Mouse (Mus musculus) bone marrow, adult 2 months (tissue): ENCODE data around the gene Rp9. TPM values are rescaled to one million over a fixed set of nuclear protein-coding genes. Genes with fewer than 3 reads are reported as not detected.
"Not testable (repeated sequence)": the region's sequence is repeated elsewhere in the genome, so short reads cannot be mapped to it uniquely, and the experiment has no call there.

ENCODE experiments used
- H3K27ac ChIP-seq: fragments of 200-500 bp; 2 replicates; pipeline ENCODE4 v1.5.1; 2012; ENCODE audit warnings: low read depth, mild to moderate bottlenecking, control low read depth, inconsistent platforms, low read length; ENCODE audit not compliant: control insufficient read depth, poor library complexity, insufficient read depth
- H3K4me1 ChIP-seq: fragments of 200-500 bp; 2 replicates; pipeline ENCODE4 v1.6.1; 2011; ENCODE audit warnings: low read length; ENCODE audit not compliant: control insufficient read depth, insufficient read depth
- H3K4me3 ChIP-seq: fragments of 200-500 bp; replicated peaks from 2 replicates; pipeline ENCODE3; 2011; ENCODE audit warnings: mild to moderate bottlenecking, low read depth, low read length, control low read depth; ENCODE audit not compliant: control insufficient read depth
- CTCF ChIP-seq: fragments of 200-500 bp; IDR thresholded peaks from 2 replicates; pipeline ENCODE4 v1.5.1; 2011; ENCODE audit warnings: low read length, control low read depth; ENCODE audit not compliant: control insufficient read depth, insufficient read depth
- POLR2A ChIP-seq: fragments of 200-500 bp; IDR thresholded peaks from 2 replicates; pipeline ENCODE4 v1.6.1; 2011; ENCODE audit warnings: low read depth, mild to moderate bottlenecking, control low read depth, low read length, borderline replicate concordance; ENCODE audit not compliant: control insufficient read depth
- WGBS: fragments of 180-500 bp; shearing (Covaris S2); methylation state at CpG from one replicate; pipeline ENCODE4 v1.1.7; 2018; 5-methylcytosine and 5-hydroxymethylcytosine counted together
- polyA plus RNA-seq: library from polyadenylated mRNA; stranded (reverse); fragments of >200 nt; gene quantifications from 2 replicates; pipeline ENCODE4 v1.2.4, GENCODE M21; 2011; ENCODE audit warnings: low replicate concordance; ENCODE audit not compliant: missing spikeins, insufficient read depth, insufficient read length

Gene Rp9
- polyA plus RNA-seq, 1 experiment, result 64.8 TPM

- Histone ChIP-seq H3K4me3 (no peak overlapping the region), H3K27ac (no peak overlapping the region), H3K4me1 (peaks cover 1% of the 10 kb centered on the region; the same call in 1 of the 2 replicates)
- TF ChIP-seq POLR2A (no peak), CTCF (no peak)
- whole genome bisulfite sequencing, result 65% methylated on average over 8 of the region's 8 CpGs
Measured at GRCm38 (mm10) chr9:22468899-22469259, 664 bp downstream of the Rp9 start.

- Histone ChIP-seq H3K4me1 (peaks cover 1% of the 10 kb centered on the region; the same call in 1 of the 2 replicates), H3K4me3 (peak overlapping the region; percentile 100), H3K27ac (peak overlapping the region; percentile 97)
- WGBS, result 3% methylated on average over 43 of the region's 43 CpGs
- no peak for TF ChIP-seq CTCF
- peak; percentile 93 for TF ChIP-seq POLR2A
Measured at GRCm38 (mm10) chr9:22468170-22468898, 1.2 kb downstream of the Rp9 start.

- Histone ChIP-seq H3K4me1 (peaks cover 1% of the 10 kb centered on the region; the same call in 1 of the 2 replicates), H3K4me3 (peak overlapping the region; percentile 100), H3K27ac (peak overlapping the region; percentile 97)
- TF ChIP-seq POLR2A (no peak), CTCF (no peak; the same call in 1 of the 2 replicates)
- WGBS, result under 1% methylated on average over 73 of the region's 73 CpGs
Measured at GRCm38 (mm10) chr9:22467371-22468169, 2.0 kb downstream of the Rp9 start.

- TF ChIP-seq CTCF, result no peak
- no peak for TF ChIP-seq POLR2A
- Histone ChIP-seq H3K4me1 (no peaks in the 10 kb centered on the region; the same call in 1 of the 2 replicates), H3K4me3 (no peak overlapping the region), H3K27ac (no peak overlapping the region)
- 80% methylated on average over 5 of the region's 5 CpGs for WGBS
Measured at GRCm38 (mm10) chr9:22466212-22466611, 3.3 kb downstream of the Rp9 start.

- H3K4me3 ChIP-seq, result no peak overlapping the region
- TF ChIP-seq CTCF (no peak), POLR2A (no peak)
- 84% methylated on average over 3 of the region's 3 CpGs for WGBS
- H3K27ac ChIP-seq, result no peak overlapping the region
- H3K4me1 ChIP-seq, result peaks cover 2% of the 10 kb centered on the region; the same call in 1 of the 2 replicates
Measured at GRCm38 (mm10) chr9:22461946-22462345, 7.6 kb downstream of the Rp9 start.

GRCm38 (mm10) chr9:22457142-22457835 lies 12.3 kb downstream of the Rp9 start:
- no peak for TF ChIP-seq CTCF
- no peak for TF ChIP-seq POLR2A
- H3K4me3 ChIP-seq, result peak overlapping the region; percentile 58
- H3K27ac ChIP-seq, result peak overlapping the region; percentile 39
- H3K4me1 ChIP-seq, result peaks cover 2% of the 10 kb centered on the region; the same call in 1 of the 2 replicates
- WGBS, result 70% methylated on average over 11 of the region's 11 CpGs

- Histone ChIP-seq H3K4me1 (peaks cover 2% of the 10 kb centered on the region; the same call in 1 of the 2 replicates), H3K4me3 (no peak overlapping the region), H3K27ac (no peak overlapping the region)
- TF ChIP-seq POLR2A (no peak), CTCF (no peak)
Measured at GRCm38 (mm10) chr9:22455041-22455440, 14.5 kb downstream of the Rp9 start.

- WGBS, result 85% methylated on average over 8 of the region's 8 CpGs
- H3K4me1 ChIP-seq, H3K27ac ChIP-seq, H3K4me3 ChIP-seq: not testable (repeated sequence)
Measured at GRCm38 (mm10) chr9:22453990-22454389, 15.6 kb downstream of the Rp9 start, which contains the start of gene Gm17545. TSS of gene Gm17545 (plus strand) at chr9:22454290.
